In the genomic region with DNA sequence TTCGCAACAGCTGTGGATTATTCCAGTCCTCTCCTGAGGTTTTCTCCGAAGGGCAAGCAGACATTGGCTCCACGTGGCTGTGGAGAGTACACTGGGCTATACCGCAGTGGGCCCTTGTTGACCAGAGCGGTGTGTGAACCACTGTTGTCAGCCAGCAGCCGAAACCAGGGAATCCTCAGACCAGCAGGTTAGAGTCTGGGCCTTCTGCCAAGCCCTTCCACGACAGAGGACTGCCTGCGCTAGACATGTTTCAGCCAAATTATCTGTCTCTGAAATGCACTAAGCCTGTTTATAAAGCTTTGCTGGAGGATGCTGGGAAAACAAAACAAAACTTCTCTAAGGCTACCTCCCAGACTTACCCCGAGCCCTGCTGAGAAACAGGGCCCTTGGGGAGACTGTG, we compare ENCODE assay signal across 10 mouse cellular contexts. TPM values are rescaled to one million over a fixed set of nuclear protein-coding genes. Genes with fewer than 3 reads are reported as not detected.
DNase-seq lines count a peak whose midpoint lies in the region; ATAC-seq and TF ChIP-seq lines count a peak whose summit lies in the region.
"Had no signal": no experiment of that assay in that cellular context is flagged by ENCODE, and none has a peak within 500 bp of the region (broad histone marks: within the 10 kb centered on the region; RNA-seq: fewer than 3 reads in every experiment).

No protein-coding gene starts in this region.

- no peak overlapping the region for H3K4me3 ChIP-seq in heart, embryonic 15.5 days
- no peak overlapping the region for H3K4me3 ChIP-seq in heart, postnatal 0 days (ENCODE audit: low read depth, low read length)
- H3K4me3 ChIP-seq in limb, embryonic 12.5 days (replicated peaks) = no peak overlapping the region
- H3K4me3 ChIP-seq: embryonic facial prominence, embryonic 15.5 days; hindbrain, embryonic 15.5 days had no signal

- H3K27ac ChIP-seq in heart, embryonic 15.5 days = peak overlapping the region; percentile 78
- peak overlapping the region; percentile 5 for H3K27ac ChIP-seq in heart, postnatal 0 days (ENCODE audit: low read depth)
- peak overlapping the region; percentile 80 for H3K27ac ChIP-seq in limb, embryonic 12.5 days
- H3K27ac ChIP-seq: embryonic facial prominence, embryonic 15.5 days; hindbrain, embryonic 15.5 days; macrophage had no signal

- DNase-seq in heart, postnatal 14 days = no peak
- peak; percentile 72 for DNase-seq in brain, embryonic 14.5 days (ENCODE audit: low read depth)
- no peak for DNase-seq in heart, postnatal 0 days (ENCODE audit: low spot score)
- DNase-seq in retina, embryonic 14.5 days (ENCODE audit: low spot score) = no peak
- DNase-seq in spleen, postnatal 14 days (ENCODE audit: low spot score in 2 of 2) = no peak

- ATAC-seq in heart, embryonic 15.5 days (replicated peaks; ENCODE audit: insufficient number of reproducible peaks, insufficient read depth, low FRiP score, low read depth) = no peak
- peak; percentile 27; the same call in 1 of the 2 replicates for ATAC-seq in heart, postnatal 0 days (ENCODE audit: insufficient read depth, low read depth)
- ATAC-seq in limb, embryonic 12.5 days (ENCODE audit: insufficient number of reproducible peaks, insufficient read depth, low FRiP score, low TSS enrichment, low read depth) = no peak

- no peak for TF ChIP-seq POLR2A in brain, embryonic 14.5 days (IDR thresholded peaks at IDR 0.05; ENCODE audit: borderline replicate concordance, extremely low read depth, insufficient read depth, insufficient read length, poor library complexity, severe bottlenecking)

- no peaks in the 10 kb centered on the region for H3K27me3 ChIP-seq in heart, embryonic 15.5 days
- H3K27me3 ChIP-seq in heart, postnatal 0 days (ENCODE audit: control insufficient read depth, insufficient read depth, low read length) = no peaks in the 10 kb centered on the region
- 0 out of 2 replicates have a peak, but pooled peaks cover 3% of the 10 kb centered on the region for H3K27me3 ChIP-seq in limb, embryonic 12.5 days
- H3K27me3 ChIP-seq: embryonic facial prominence, embryonic 15.5 days; hindbrain, embryonic 15.5 days had no signal

- intact Hi-C loops in heart, postnatal 14 days (cut with DNase I) = no loop called here

- WGBS in heart, embryonic 15.5 days = 31% methylated on average over 9 of the region's 9 CpGs
- 26% methylated on average over 9 of the region's 9 CpGs for WGBS in heart, postnatal 0 days
- WGBS in limb, embryonic 12.5 days = 45% methylated on average over 9 of the region's 9 CpGs

- H3K36me3 ChIP-seq in heart, embryonic 15.5 days = no peaks in the 10 kb centered on the region
- H3K36me3 ChIP-seq in heart, postnatal 0 days (replicated peaks; ENCODE audit: control insufficient read depth, insufficient read depth, low read length) = no peaks in the 10 kb centered on the region
- no peaks in the 10 kb centered on the region for H3K36me3 ChIP-seq in limb, embryonic 12.5 days
- H3K36me3 ChIP-seq: embryonic facial prominence, embryonic 15.5 days; hindbrain, embryonic 15.5 days had no signal

- H3K4me1 ChIP-seq in heart, embryonic 15.5 days (replicated peaks) = peaks cover 34% of the 10 kb centered on the region
- H3K4me1 ChIP-seq in heart, postnatal 0 days (ENCODE audit: control insufficient read depth, insufficient read depth) = peaks cover 10% of the 10 kb centered on the region; the same call in 1 of the 2 replicates
- H3K4me1 ChIP-seq in limb, embryonic 12.5 days (replicated peaks) = peaks cover 30% of the 10 kb centered on the region

- no peak for TF ChIP-seq EP300 in heart, postnatal 0 days (IDR thresholded peaks at IDR 0.05; ENCODE audit: low read depth)

- no peaks in the 10 kb centered on the region for H3K9me3 ChIP-seq in heart, embryonic 15.5 days (replicated peaks)
- no peaks in the 10 kb centered on the region for H3K9me3 ChIP-seq in heart, postnatal 0 days (replicated peaks; ENCODE audit: control insufficient read depth, low read length)
- no peaks in the 10 kb centered on the region; the same call in 1 of the 2 replicates for H3K9me3 ChIP-seq in limb, embryonic 12.5 days
- H3K9me3 ChIP-seq: embryonic facial prominence, embryonic 15.5 days; hindbrain, embryonic 15.5 days had no signal

- H3K4me2 ChIP-seq in heart, embryonic 15.5 days = no peak overlapping the region
- H3K4me2 ChIP-seq in heart, postnatal 0 days (ENCODE audit: low read depth, low read length) = no peak overlapping the region
- H3K4me2 ChIP-seq in limb, embryonic 12.5 days = no peak overlapping the region; the same call in 1 of the 2 replicates
- H3K4me2 ChIP-seq: embryonic facial prominence, embryonic 15.5 days; hindbrain, embryonic 15.5 days had no signal

- H3K9ac ChIP-seq in heart, embryonic 15.5 days = no peak overlapping the region
- H3K9ac ChIP-seq in heart, postnatal 0 days (replicated peaks; ENCODE audit: low read depth, low read length) = no peak overlapping the region
- H3K9ac ChIP-seq in limb, embryonic 12.5 days (replicated peaks) = no peak overlapping the region
- H3K9ac ChIP-seq: embryonic facial prominence, embryonic 15.5 days; hindbrain, embryonic 15.5 days had no signal

- TF ChIP-seq CTCF in brain, embryonic 14.5 days (IDR thresholded peaks at IDR 0.05; ENCODE audit: borderline replicate concordance, extremely low read depth, insufficient read depth, insufficient read length) = no peak
- TF ChIP-seq CTCF in heart, postnatal 0 days (IDR thresholded peaks at IDR 0.05; ENCODE audit: low read depth) = no peak

RNA-seq across cellular contexts. Expression of a gene that starts 4.7 kb away (rescaled TPM):
- 36.5 and 43.0 TPM in 2 replicates for polyA plus RNA-seq in heart, embryonic 15.5 days (2015; fragmentation: Nextera tagmentation; extraction: Ambion mirVana)
- total RNA-seq in heart, postnatal 14 days (2021) = 100 to 1,000 TPM; 199 to 209 TPM
- polyA plus RNA-seq in brain, embryonic 14.5 days (2012; rRNA removed) = 38.3 and 50.2 TPM in 2 replicates
- 200 and 216 TPM in 2 replicates for total RNA-seq in heart, postnatal 0 days (2014; rRNA removed; ENCODE audit: low replicate concordance)
- polyA plus RNA-seq in heart, postnatal 0 days (2015; fragmentation: Nextera tagmentation; extraction: Ambion mirVana) = 29.2 and 33.5 TPM in 2 replicates
- polyA plus RNA-seq in limb, embryonic 12.5 days (2016; fragmentation: Nextera tagmentation; extraction: Ambion mirVana) = 22.1 and 25.7 TPM in 2 replicates

RNA-seq across cellular contexts. Expression of a gene that starts 16.1 kb away (rescaled TPM):
- polyA plus RNA-seq in heart, embryonic 15.5 days (2015; fragmentation: Nextera tagmentation; extraction: Ambion mirVana) = 8.7 and 12.8 TPM in 2 replicates
- total RNA-seq in heart, postnatal 14 days (2021) = 1 to 10 TPM; 8.0 to 8.8 TPM
- polyA plus RNA-seq in brain, embryonic 14.5 days (2012; rRNA removed) = 287 and 323 TPM in 2 replicates
- total RNA-seq in heart, postnatal 0 days (2014; rRNA removed; ENCODE audit: low replicate concordance) = 15.6 and 19.4 TPM in 2 replicates
- 5.7 and 6.1 TPM in 2 replicates for polyA plus RNA-seq in heart, postnatal 0 days (2015; fragmentation: Nextera tagmentation; extraction: Ambion mirVana)
- 43.1 and 44.3 TPM in 2 replicates for polyA plus RNA-seq in limb, embryonic 12.5 days (2016; fragmentation: Nextera tagmentation; extraction: Ambion mirVana)

RNA-seq across cellular contexts. Expression of a gene that starts 43.7 kb away (rescaled TPM):
- 0.40 and 0.74 TPM in 2 replicates for polyA plus RNA-seq in heart, embryonic 15.5 days (2015; fragmentation: Nextera tagmentation; extraction: Ambion mirVana)
- under 1 TPM; 0.88 to 0.93 TPM for total RNA-seq in heart, postnatal 14 days (2021)
- polyA plus RNA-seq in brain, embryonic 14.5 days (2012; rRNA removed) = not detected in 2 replicates
- total RNA-seq in heart, postnatal 0 days (2014; rRNA removed; ENCODE audit: low replicate concordance) = not detected in 2 replicates
- polyA plus RNA-seq in heart, postnatal 0 days (2015; fragmentation: Nextera tagmentation; extraction: Ambion mirVana) = 0.30 TPM in 1 of 2 replicates, not detected in the other
- polyA plus RNA-seq in limb, embryonic 12.5 days (2016; fragmentation: Nextera tagmentation; extraction: Ambion mirVana) = 0.69 TPM in 1 of 2 replicates, not detected in the other
- polyA plus RNA-seq: hindbrain, embryonic 15.5 days; macrophage had no signal

RNA-seq across cellular contexts. Expression of a gene that starts 43.8 kb away (rescaled TPM):
- 33.2 and 38.0 TPM in 2 replicates for polyA plus RNA-seq in heart, embryonic 15.5 days (2015; fragmentation: Nextera tagmentation; extraction: Ambion mirVana)
- 10 to 100 TPM; 32.8 to 42.6 TPM for total RNA-seq in heart, postnatal 14 days (2021)
- 25.5 and 29.5 TPM in 2 replicates for polyA plus RNA-seq in brain, embryonic 14.5 days (2012; rRNA removed)
- 20.0 and 32.8 TPM in 2 replicates for total RNA-seq in heart, postnatal 0 days (2014; rRNA removed; ENCODE audit: low replicate concordance)
- polyA plus RNA-seq in heart, postnatal 0 days (2015; fragmentation: Nextera tagmentation; extraction: Ambion mirVana) = 21.4 and 22.3 TPM in 2 replicates
- polyA plus RNA-seq in limb, embryonic 12.5 days (2016; fragmentation: Nextera tagmentation; extraction: Ambion mirVana) = 54.0 and 59.4 TPM in 2 replicates

RNA-seq across cellular contexts. Expression of a gene that starts 48.1 kb away (rescaled TPM):
- polyA plus RNA-seq in heart, embryonic 15.5 days (2015; fragmentation: Nextera tagmentation; extraction: Ambion mirVana) = 16.1 and 17.8 TPM in 2 replicates
- total RNA-seq in heart, postnatal 14 days (2021) = 10 to 100 TPM; 51.0 to 53.9 TPM
- 38.9 and 55.6 TPM in 2 replicates for polyA plus RNA-seq in brain, embryonic 14.5 days (2012; rRNA removed)
- total RNA-seq in heart, postnatal 0 days (2014; rRNA removed; ENCODE audit: low replicate concordance) = 25.1 and 32.7 TPM in 2 replicates
- polyA plus RNA-seq in heart, postnatal 0 days (2015; fragmentation: Nextera tagmentation; extraction: Ambion mirVana) = 11.8 and 12.9 TPM in 2 replicates
- polyA plus RNA-seq in limb, embryonic 12.5 days (2016; fragmentation: Nextera tagmentation; extraction: Ambion mirVana) = 24.5 and 31.5 TPM in 2 replicates

Comparison
In these comparisons a context has a peak if more than half of its experiments do, and no peak if none do; other contexts are left out.
1. H3K27ac ChIP-seq: peak in every context shown above with its lines; median percentile 80 in limb, embryonic 12.5 days; 78 in heart, embryonic 15.5 days; 5 in heart, postnatal 0 days.